Mouse (Mus musculus): ENCODE results near the gene Tbpl2. TPM values are rescaled to one million over a fixed set of nuclear protein-coding genes. Genes with fewer than 3 reads are reported as not detected.

Gene Tbpl2
- polyA plus RNA-seq, 1 experiment from 2014 or later, result not detected

Other genes starting within 250 kb of the Tbpl2 start
- gene Hnmt, start 47.2 kb downstream of the Tbpl2 start, polyA plus RNA-seq (2015; fragmentation: Nextera tagmentation; extraction: Ambion mirVana), result 4.7 and 5.8 TPM in 2 replicates
- not detected in 2 replicates for gene Il1f8, start 56.6 kb upstream of the Tbpl2 start, polyA plus RNA-seq (2015; fragmentation: Nextera tagmentation; extraction: Ambion mirVana)
- not detected in 2 replicates for gene Il1f9, start 89.9 kb upstream of the Tbpl2 start, polyA plus RNA-seq (2015; fragmentation: Nextera tagmentation; extraction: Ambion mirVana)
- gene Il1f6, start 118.8 kb upstream of the Tbpl2 start, polyA plus RNA-seq (2015; fragmentation: Nextera tagmentation; extraction: Ambion mirVana), result not detected in 2 replicates
- not detected in 2 replicates for gene Il1f5, start 180.4 kb upstream of the Tbpl2 start, polyA plus RNA-seq (2015; fragmentation: Nextera tagmentation; extraction: Ambion mirVana)
- gene Il1f10, start 194.6 kb upstream of the Tbpl2 start, polyA plus RNA-seq (2015; fragmentation: Nextera tagmentation; extraction: Ambion mirVana), result not detected in 2 replicates
- gene Il1rn, start 240.3 kb upstream of the Tbpl2 start, polyA plus RNA-seq (2015; fragmentation: Nextera tagmentation; extraction: Ambion mirVana), result 0.16 and 0.44 TPM in 2 replicates

All from hindbrain, embryonic 13.5 days (tissue).